Mouse (Mus musculus) testis, adult 2 months (tissue): ENCODE results near the gene Klhl41.

ENCODE experiments used
- CTCF ChIP-seq: fragments of 200-500 bp; IDR thresholded peaks from 2 replicates; pipeline ENCODE4 v1.5.1; 2012; ENCODE audit warnings: low read depth, mild to moderate bottlenecking, inconsistent platforms, low read length, moderate library complexity; ENCODE audit not compliant: control insufficient read depth, insufficient read depth, insufficient replicate concordance
- POLR2A ChIP-seq: fragments of 200-500 bp; IDR thresholded peaks from 2 replicates; pipeline ENCODE4 v1.6.1; 2012; ENCODE audit warnings: low read depth, mild to moderate bottlenecking, inconsistent platforms, low read length, moderate library complexity; ENCODE audit not compliant: control insufficient read depth

GRCm38 (mm10) chr2:69684488-69684887 lies 14.6 kb downstream of the Klhl41 start:
- TF ChIP-seq POLR2A (no peak), CTCF (no peak)
